Mouse (Mus musculus): ENCODE measurements at regions not wholly inside any gene's neighbourhood (a gene's known extent, or its start where the extent isn't known, plus 50 kb on each side); places are given as distances from the start of the nearest gene placed in this dataset.

DNA sequence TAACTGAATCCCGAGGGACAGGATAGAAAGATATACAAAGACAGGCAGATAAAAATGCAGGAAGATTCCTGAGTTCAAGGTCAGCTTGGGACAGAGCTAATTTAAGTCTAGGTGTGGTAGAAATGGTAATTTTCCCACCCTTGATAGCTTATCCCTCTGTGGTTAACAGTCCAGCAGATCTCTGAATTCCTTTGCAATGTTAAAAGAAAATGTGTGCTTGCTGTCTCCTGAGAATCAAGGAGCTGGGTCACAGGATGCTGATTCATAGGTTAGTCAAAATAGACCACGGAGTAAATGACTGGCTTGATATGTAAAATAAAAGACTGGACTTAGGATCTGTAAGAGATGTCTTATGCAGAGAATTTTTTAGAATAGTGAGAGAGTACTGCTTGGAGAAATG, 101.4 kb upstream of the Dync1i1 start:
- TF ChIP-seq CTCF (IDR thresholded peaks at IDR 0.05; ENCODE audit: low read depth, low read length): no peak
- no peak for TF ChIP-seq POLR2A (IDR thresholded peaks at IDR 0.05; ENCODE audit: extremely low read depth, insufficient read depth, low read length)
